Mouse (Mus musculus): ENCODE data around the gene Arhgef3. TPM values are rescaled to one million over a fixed set of nuclear protein-coding genes. Genes with fewer than 3 reads are reported as not detected.

Gene Arhgef3
- polyA plus RNA-seq, 1 experiment from 2014 or later: 15.6 TPM

DNA sequence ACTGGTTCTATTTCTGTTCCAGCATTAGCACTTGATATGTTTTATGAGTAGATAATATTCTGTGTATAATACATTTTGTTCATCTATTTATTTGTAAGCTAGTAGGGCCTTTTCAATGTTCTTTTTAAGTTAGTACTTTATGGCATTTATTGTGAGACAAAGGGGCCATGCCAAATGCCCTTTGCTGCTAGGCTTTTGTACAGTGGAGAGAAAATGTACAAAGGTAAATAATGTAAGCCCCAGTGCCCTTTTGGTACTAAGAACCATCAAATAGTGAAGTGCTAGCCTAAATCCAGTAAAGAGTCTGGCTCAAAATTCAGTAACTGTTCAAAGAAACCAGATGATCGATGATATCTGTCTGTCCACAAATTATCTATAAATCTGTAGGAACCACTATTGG is 307.6 kb downstream of the Arhgef3 start:
- no peak overlapping the region for H3K27ac ChIP-seq (ENCODE audit: low read depth)
- no peaks in the 10 kb centered on the region for H3K36me3 ChIP-seq (ENCODE audit: control insufficient read depth, insufficient read depth, low read length)
- no peak overlapping the region for H3K4me2 ChIP-seq (ENCODE audit: low read length)
- no peaks in the 10 kb centered on the region for H3K27me3 ChIP-seq (replicated peaks; ENCODE audit: control insufficient read depth, insufficient read depth, low read length)
- DNase-seq (ENCODE audit: low spot score) (no peak), ATAC-seq (replicated peaks; ENCODE audit: low FRiP score, low TSS enrichment, low read depth) (no peak)
- no peaks in the 10 kb centered on the region for H3K4me1 ChIP-seq (replicated peaks; ENCODE audit: control insufficient read depth, insufficient read depth, low read length)
- no peak overlapping the region for H3K9ac ChIP-seq (ENCODE audit: low read length)
- 94% methylated on average over 1 of the region's 1 CpGs for WGBS
- H3K9me3 ChIP-seq (ENCODE audit: control insufficient read depth, low read length): no peaks in the 10 kb centered on the region
- H3K4me3 ChIP-seq (ENCODE audit: low read depth, low read length): no peak overlapping the region

DNA sequence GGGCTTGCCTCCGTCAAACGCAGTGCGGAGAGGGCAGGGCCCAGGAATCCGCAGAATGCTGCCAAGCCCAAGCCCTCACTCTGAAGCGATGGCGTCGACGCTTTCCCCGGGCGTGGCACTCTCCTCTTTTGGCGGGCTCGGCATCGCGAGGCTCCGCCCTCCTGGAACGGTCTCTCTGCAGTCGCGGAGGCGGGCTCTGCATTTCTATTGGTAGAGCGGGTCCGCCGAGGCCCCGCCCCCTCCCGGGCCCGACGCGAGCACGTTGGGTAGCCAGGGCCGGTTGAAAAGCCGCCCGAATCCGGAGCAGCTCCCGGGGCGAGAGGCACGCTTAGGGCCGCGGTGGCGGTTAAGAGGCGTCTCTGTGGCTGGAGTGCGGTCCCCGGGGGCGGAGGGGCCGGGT is 313.9 kb downstream of the Arhgef3 start, which contains the start of gene Fam208a:
TSS of gene Fam208a (plus strand) at position 262 of the 400 bp plus-strand sequence.
- Histone ChIP-seq H3K9ac (ENCODE audit: low read length) (peak within 1 kb of the TSS; percentile 91), H3K27ac (ENCODE audit: low read depth) (peak within 1 kb of the TSS; percentile 100), H3K27me3 (replicated peaks; ENCODE audit: control insufficient read depth, insufficient read depth, low read length) (no peaks in the 10 kb centered on the region), H3K36me3 (ENCODE audit: control insufficient read depth, insufficient read depth, low read length) (peaks cover 15% of the 10 kb centered on the region; the same call in 1 of the 2 replicates), H3K4me1 (replicated peaks; ENCODE audit: control insufficient read depth, insufficient read depth, low read length) (no peaks in the 10 kb centered on the region; the same call in 1 of the 2 replicates), H3K4me3 (ENCODE audit: low read depth, low read length) (peak within 1 kb of the TSS; percentile 64), H3K9me3 (ENCODE audit: control insufficient read depth, low read length) (peaks cover 7% of the 10 kb centered on the region), H3K4me2 (ENCODE audit: low read length) (peak within 1 kb of the TSS; percentile 80)
- DNase-seq (ENCODE audit: low spot score): peak; percentile 94
- peak; percentile 93 for ATAC-seq (replicated peaks; ENCODE audit: low FRiP score, low TSS enrichment, low read depth)
- 2% methylated on average over 32 of the region's 43 CpGs for WGBS

DNA sequence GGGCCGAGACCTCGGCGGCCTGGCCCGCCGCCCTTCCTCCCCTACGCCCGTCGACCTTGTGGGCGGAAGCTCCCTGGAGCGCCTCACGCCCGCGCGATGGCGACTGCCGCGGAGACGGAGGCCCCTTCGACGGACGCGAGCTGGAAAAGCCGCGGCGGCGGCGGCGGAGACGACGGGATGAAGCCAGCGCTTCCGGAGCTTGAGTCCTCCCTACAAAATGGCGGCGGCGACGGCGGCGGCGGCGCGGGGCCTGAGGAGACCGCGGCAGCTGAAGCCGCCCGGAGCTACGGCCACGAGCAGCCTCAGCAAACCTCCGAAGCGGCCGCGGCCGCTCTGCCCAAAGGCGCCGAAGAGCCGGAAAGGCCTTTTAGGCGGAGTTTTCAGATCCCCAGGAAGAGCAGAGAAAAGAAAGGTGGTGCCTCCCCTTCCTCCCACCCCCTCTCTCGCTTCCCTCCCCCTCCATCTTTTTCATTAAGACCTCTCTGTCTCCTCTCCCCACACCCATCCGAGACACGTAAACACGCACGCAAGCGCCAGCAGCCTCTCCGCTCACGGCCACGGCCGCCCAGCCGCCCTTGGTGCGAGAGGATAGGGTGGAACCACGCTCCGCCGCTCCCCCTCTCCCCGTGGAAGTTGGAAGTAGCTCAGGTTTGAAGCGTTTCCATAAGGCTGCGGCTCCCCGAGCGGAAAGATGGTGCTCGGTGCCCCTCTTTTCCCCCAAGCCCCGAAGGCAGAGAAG is 314.4 kb downstream of the Arhgef3 start:
- peak overlapping the region; percentile 100 for H3K27ac ChIP-seq (ENCODE audit: low read depth)
- peak overlapping the region; percentile 80 for H3K4me2 ChIP-seq (ENCODE audit: low read length)
- H3K4me3 ChIP-seq (ENCODE audit: low read depth, low read length): peak overlapping the region; percentile 64
- H3K36me3 ChIP-seq (ENCODE audit: control insufficient read depth, insufficient read depth, low read length): peaks cover 18% of the 10 kb centered on the region; the same call in 1 of the 2 replicates
- no peaks in the 10 kb centered on the region for H3K27me3 ChIP-seq (replicated peaks; ENCODE audit: control insufficient read depth, insufficient read depth, low read length)
- H3K9ac ChIP-seq (ENCODE audit: low read length): peak overlapping the region; percentile 91
- peaks cover 7% of the 10 kb centered on the region for H3K9me3 ChIP-seq (ENCODE audit: control insufficient read depth, low read length)
- DNase-seq (ENCODE audit: low spot score): peak; percentile 92
- under 1% methylated on average over 70 of the region's 78 CpGs for WGBS
- ATAC-seq (replicated peaks; ENCODE audit: low FRiP score, low TSS enrichment, low read depth): peak; percentile 83
- H3K4me1 ChIP-seq (replicated peaks; ENCODE audit: control insufficient read depth, insufficient read depth, low read length): no peaks in the 10 kb centered on the region; the same call in 1 of the 2 replicates

DNA sequence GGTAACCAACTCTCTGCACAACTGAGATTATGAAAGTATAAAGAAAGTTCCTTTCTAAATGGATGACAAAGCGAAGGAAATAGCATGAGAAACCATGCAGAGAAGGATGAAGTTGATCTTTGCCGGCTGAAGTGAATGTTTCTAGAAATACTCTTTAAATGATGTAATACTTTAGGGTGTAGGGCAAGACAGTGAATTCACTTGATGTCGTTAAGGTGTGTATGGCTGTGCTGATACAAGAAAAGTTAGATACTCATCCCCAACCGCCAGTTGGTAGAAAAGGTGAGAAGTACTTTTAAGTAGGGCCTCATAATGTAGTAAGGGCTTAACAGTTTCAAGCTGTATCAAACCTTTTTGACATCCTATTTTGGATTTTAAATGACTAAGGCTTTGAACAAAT is 315.6 kb downstream of the Arhgef3 start:
- H3K36me3 ChIP-seq (ENCODE audit: control insufficient read depth, insufficient read depth, low read length): peaks cover 24% of the 10 kb centered on the region

DNA sequence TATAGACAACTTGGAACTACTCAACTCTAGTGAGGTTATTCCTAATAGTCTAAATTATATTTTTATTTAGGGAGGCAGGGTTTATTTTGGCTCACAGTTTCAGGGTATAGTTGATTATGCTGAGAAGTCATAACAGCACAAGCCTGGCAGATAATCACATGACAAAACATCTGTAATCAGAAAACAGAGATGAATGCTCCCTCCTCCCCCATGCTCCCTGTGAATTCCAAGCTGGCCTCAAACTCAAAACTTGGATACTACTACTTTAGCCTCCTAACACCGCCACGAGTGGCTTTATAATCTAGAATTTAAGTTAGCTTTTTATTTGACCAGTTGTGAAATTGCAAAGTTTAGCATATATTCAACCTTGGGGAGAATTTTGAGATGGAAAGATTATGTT is 317.4 kb downstream of the Arhgef3 start:
- H3K4me1 ChIP-seq (replicated peaks; ENCODE audit: control insufficient read depth, insufficient read depth, low read length): no peaks in the 10 kb centered on the region; the same call in 1 of the 2 replicates
- H3K36me3 ChIP-seq (ENCODE audit: control insufficient read depth, insufficient read depth, low read length): peaks cover 24% of the 10 kb centered on the region
- 96% methylated on average over 2 of the region's 2 CpGs for WGBS
- no peak for DNase-seq (ENCODE audit: low spot score)
- H3K4me2 ChIP-seq (ENCODE audit: low read length): no peak overlapping the region
- peaks cover 7% of the 10 kb centered on the region for H3K9me3 ChIP-seq (ENCODE audit: control insufficient read depth, low read length)
- H3K27ac ChIP-seq (ENCODE audit: low read depth): no peak overlapping the region
- H3K4me3 ChIP-seq (ENCODE audit: low read depth, low read length): no peak overlapping the region
- no peak for ATAC-seq (replicated peaks; ENCODE audit: low FRiP score, low TSS enrichment, low read depth)
- no peaks in the 10 kb centered on the region for H3K27me3 ChIP-seq (replicated peaks; ENCODE audit: control insufficient read depth, insufficient read depth, low read length)
- no peak overlapping the region for H3K9ac ChIP-seq (ENCODE audit: low read length)

More for the DNA sequence above, 315.6 kb downstream of the Arhgef3 start:
- ATAC-seq (replicated peaks; ENCODE audit: low FRiP score, low TSS enrichment, low read depth) (no peak), DNase-seq (ENCODE audit: low spot score) (no peak)
- H3K27ac ChIP-seq (ENCODE audit: low read depth): no peak overlapping the region
- WGBS: 94% methylated on average over 4 of the region's 4 CpGs
- H3K4me3 ChIP-seq (ENCODE audit: low read depth, low read length): peak overlapping the region; percentile 64; the same call in 1 of the 2 replicates
- H3K4me1 ChIP-seq (replicated peaks; ENCODE audit: control insufficient read depth, insufficient read depth, low read length): no peaks in the 10 kb centered on the region; the same call in 1 of the 2 replicates
- no peaks in the 10 kb centered on the region for H3K27me3 ChIP-seq (replicated peaks; ENCODE audit: control insufficient read depth, insufficient read depth, low read length)
- H3K9ac ChIP-seq (ENCODE audit: low read length): no peak overlapping the region
- peak overlapping the region; percentile 80 for H3K4me2 ChIP-seq (ENCODE audit: low read length)
- H3K9me3 ChIP-seq (ENCODE audit: control insufficient read depth, low read length): peaks cover 7% of the 10 kb centered on the region

DNA sequence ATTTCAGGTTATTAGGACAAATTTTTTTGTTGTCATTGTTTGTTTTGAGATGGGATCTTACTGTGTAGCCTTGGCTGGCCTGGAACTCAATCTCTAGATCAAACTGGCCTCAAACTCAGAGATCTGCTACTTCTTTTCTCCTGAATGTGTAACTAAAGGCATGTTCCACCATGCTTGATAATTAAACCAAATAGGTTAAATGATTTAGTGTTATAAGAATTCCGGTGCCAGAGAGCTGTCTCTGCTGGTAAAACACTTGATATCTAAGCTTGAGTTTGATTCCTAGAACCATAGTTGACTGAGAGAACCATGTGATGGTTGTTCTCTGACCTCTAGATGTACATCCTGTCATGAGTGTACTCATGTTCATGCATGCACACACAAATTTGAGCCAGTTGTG is 321.4 kb downstream of the Arhgef3 start:
- H3K9me3 ChIP-seq (ENCODE audit: control insufficient read depth, low read length): no peaks in the 10 kb centered on the region
- no peaks in the 10 kb centered on the region for H3K27me3 ChIP-seq (replicated peaks; ENCODE audit: control insufficient read depth, insufficient read depth, low read length)
- no peaks in the 10 kb centered on the region for H3K4me1 ChIP-seq (replicated peaks; ENCODE audit: control insufficient read depth, insufficient read depth, low read length)
- DNase-seq (ENCODE audit: low spot score) (no peak), ATAC-seq (replicated peaks; ENCODE audit: low FRiP score, low TSS enrichment, low read depth) (no peak)
- H3K9ac ChIP-seq (ENCODE audit: low read length): no peak overlapping the region
- WGBS: 95% methylated on average over 1 of the region's 1 CpGs
- peaks cover 21% of the 10 kb centered on the region for H3K36me3 ChIP-seq (ENCODE audit: control insufficient read depth, insufficient read depth, low read length)
- H3K27ac ChIP-seq (ENCODE audit: low read depth): no peak overlapping the region
- no peak overlapping the region for H3K4me3 ChIP-seq (ENCODE audit: low read depth, low read length)
- H3K4me2 ChIP-seq (ENCODE audit: low read length): no peak overlapping the region

DNA sequence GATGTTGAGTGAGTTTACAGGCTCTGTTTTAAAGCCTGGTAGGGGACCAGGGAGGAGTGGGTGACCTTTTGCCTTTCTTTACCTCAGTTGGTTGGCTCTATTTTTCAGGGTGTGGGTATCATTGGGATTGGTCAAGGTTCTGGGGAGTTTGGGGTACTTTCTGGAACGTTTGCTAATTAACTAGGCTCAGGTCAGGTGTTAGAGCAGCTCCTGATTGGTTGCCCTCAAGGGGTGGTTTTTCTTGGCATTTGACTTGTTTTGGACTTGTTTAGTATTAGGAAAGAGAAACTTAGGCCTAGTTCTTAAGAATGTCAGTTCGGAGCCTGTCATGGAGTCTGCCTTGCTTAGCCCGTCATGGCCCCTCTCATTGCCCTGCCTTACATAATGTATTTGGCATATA is 322.1 kb downstream of the Arhgef3 start:
- Histone ChIP-seq H3K36me3 (ENCODE audit: control insufficient read depth, insufficient read depth, low read length) (peaks cover 23% of the 10 kb centered on the region), H3K27me3 (replicated peaks; ENCODE audit: control insufficient read depth, insufficient read depth, low read length) (no peaks in the 10 kb centered on the region), H3K4me1 (replicated peaks; ENCODE audit: control insufficient read depth, insufficient read depth, low read length) (no peaks in the 10 kb centered on the region), H3K27ac (ENCODE audit: low read depth) (no peak overlapping the region), H3K9ac (ENCODE audit: low read length) (no peak overlapping the region), H3K9me3 (ENCODE audit: control insufficient read depth, low read length) (no peaks in the 10 kb centered on the region), H3K4me2 (ENCODE audit: low read length) (no peak overlapping the region), H3K4me3 (ENCODE audit: low read depth, low read length) (no peak overlapping the region)
- ATAC-seq (replicated peaks; ENCODE audit: low FRiP score, low TSS enrichment, low read depth): no peak
- no peak for DNase-seq (ENCODE audit: low spot score)
- 85% methylated on average over 3 of the region's 3 CpGs for WGBS

DNA sequence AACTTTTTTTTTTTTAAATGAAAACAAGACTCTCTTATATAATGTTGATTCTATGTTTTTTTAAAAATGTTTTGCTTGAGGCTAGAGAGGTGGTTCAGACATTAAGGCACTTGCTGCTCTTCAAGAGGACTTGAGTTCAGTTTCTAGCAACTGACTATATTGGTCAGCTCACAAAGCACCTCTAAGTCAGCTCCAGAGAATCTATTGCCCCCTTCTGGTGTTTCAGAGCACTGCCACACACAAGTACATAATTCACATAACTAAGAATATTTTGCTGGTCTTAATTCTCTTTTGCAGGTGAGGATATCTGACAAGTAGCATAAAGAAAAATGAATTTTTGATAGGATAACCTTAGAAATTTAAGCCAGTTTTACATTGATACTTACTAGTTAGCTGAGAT is 326.2 kb downstream of the Arhgef3 start:
- DNase-seq (ENCODE audit: low spot score) (no peak), ATAC-seq (replicated peaks; ENCODE audit: low FRiP score, low TSS enrichment, low read depth) (no peak)

DNA sequence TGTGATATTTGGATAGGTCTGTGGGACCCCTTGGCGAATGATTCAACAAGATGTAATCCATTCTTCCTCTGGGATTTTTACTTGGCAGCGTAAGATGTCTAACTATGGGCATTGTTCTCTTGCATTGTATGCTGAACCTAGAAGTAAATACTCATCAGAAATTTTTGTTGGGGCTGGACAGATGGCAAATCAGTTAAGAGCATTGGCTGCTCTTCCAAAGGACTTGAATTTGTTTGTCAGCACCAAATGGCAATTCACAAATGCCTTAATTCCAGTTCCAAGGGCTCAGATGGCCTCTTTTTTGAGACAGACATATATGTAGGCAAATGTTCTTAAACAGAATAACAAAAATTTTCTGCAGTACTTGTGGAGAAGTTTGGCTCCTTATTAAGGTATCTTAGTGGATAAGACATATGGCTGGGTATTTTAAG is 330.2 kb downstream of the Arhgef3 start:
- peaks cover 63% of the 10 kb centered on the region for H3K36me3 ChIP-seq (ENCODE audit: control insufficient read depth, insufficient read depth, low read length)
- 95% methylated on average over 2 of the region's 2 CpGs for WGBS

More for the DNA sequence above, 326.2 kb downstream of the Arhgef3 start:
- Histone ChIP-seq H3K4me2 (ENCODE audit: low read length) (no peak overlapping the region), H3K9me3 (ENCODE audit: control insufficient read depth, low read length) (no peaks in the 10 kb centered on the region), H3K9ac (ENCODE audit: low read length) (no peak overlapping the region), H3K36me3 (ENCODE audit: control insufficient read depth, insufficient read depth, low read length) (peaks cover 40% of the 10 kb centered on the region), H3K27me3 (replicated peaks; ENCODE audit: control insufficient read depth, insufficient read depth, low read length) (no peaks in the 10 kb centered on the region), H3K4me3 (ENCODE audit: low read depth, low read length) (no peak overlapping the region), H3K4me1 (replicated peaks; ENCODE audit: control insufficient read depth, insufficient read depth, low read length) (no peaks in the 10 kb centered on the region), H3K27ac (ENCODE audit: low read depth) (no peak overlapping the region)

More for the DNA sequence above, 330.2 kb downstream of the Arhgef3 start:
- no peaks in the 10 kb centered on the region for H3K9me3 ChIP-seq (ENCODE audit: control insufficient read depth, low read length)
- H3K27me3 ChIP-seq (replicated peaks; ENCODE audit: control insufficient read depth, insufficient read depth, low read length): no peaks in the 10 kb centered on the region
- ATAC-seq (replicated peaks; ENCODE audit: low FRiP score, low TSS enrichment, low read depth) (no peak), DNase-seq (ENCODE audit: low spot score) (no peak)
- no peak overlapping the region for H3K9ac ChIP-seq (ENCODE audit: low read length)
- H3K4me1 ChIP-seq (replicated peaks; ENCODE audit: control insufficient read depth, insufficient read depth, low read length): no peaks in the 10 kb centered on the region
- no peak overlapping the region for H3K4me3 ChIP-seq (ENCODE audit: low read depth, low read length)
- no peak overlapping the region for H3K27ac ChIP-seq (ENCODE audit: low read depth)
- no peak overlapping the region for H3K4me2 ChIP-seq (ENCODE audit: low read length)

Data from intestine, embryonic 14.5 days (tissue).